Mouse (Mus musculus): ENCODE measurements around the gene Kif3a. TPM values are rescaled to one million over a fixed set of nuclear protein-coding genes. Genes with fewer than 3 reads are reported as not detected.

Kif3a gene
- polyA plus RNA-seq, 1 experiment from 2014 or later = 223 TPM

DNA sequence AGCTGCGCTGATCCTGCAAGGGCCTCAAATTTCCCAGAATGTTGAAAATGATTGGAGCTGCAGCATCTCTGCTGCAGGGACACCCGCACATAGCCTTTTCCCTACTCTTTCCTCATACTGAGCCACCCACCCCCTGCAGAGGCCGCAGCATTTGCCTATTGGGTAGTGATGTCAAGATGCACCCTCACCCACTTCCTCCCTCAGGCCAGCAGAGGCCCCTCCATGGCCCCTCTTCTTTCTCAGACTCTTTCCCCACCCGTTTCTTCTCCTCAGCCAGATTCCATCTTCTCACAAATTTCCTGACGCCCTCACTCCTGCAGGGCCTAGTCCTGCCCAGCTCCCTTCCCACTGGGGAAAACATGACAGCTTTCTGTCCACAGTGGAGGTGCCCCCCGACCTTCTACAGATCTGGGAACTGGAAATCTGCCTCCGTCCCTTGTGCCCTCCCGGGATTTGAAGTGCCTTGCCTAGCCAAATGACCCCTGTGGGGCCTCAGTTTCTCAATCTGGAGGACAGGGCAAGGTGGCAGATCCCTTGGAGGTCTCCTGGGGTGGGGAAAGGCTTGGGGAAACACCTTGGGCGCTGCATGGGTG, 68.5 kb downstream of the Kif3a start:
- 68% methylated on average over 9 of the region's 9 CpGs for WGBS (ENCODE audit: missing documents)
- Histone ChIP-seq H3K79me2 (ENCODE audit: inconsistent target) (no peaks in the 10 kb centered on the region), H3K36me3 (ENCODE audit: inconsistent target) (no peaks in the 10 kb centered on the region), H3K27ac (no peak overlapping the region), H3K4me3 (ENCODE audit: inconsistent target) (no peak overlapping the region)

- 6% methylated on average over 32 of the region's 40 CpGs for WGBS (ENCODE audit: missing documents)
- H3K27ac ChIP-seq = no peak overlapping the region
- no peaks in the 10 kb centered on the region for H3K79me2 ChIP-seq (ENCODE audit: inconsistent target)
- no peaks in the 10 kb centered on the region for H3K36me3 ChIP-seq (ENCODE audit: inconsistent target)
- H3K4me3 ChIP-seq (ENCODE audit: inconsistent target) = no peak overlapping the region
Observed at GRCm38 (mm10) chr11:53636183-53636646, 69.0 kb downstream of the Kif3a start.

GRCm38 (mm10) chr11:53637046-53637802, 70.0 kb downstream of the Kif3a start:
- Histone ChIP-seq H3K79me2 (ENCODE audit: inconsistent target) (no peaks in the 10 kb centered on the region), H3K4me3 (ENCODE audit: inconsistent target) (no peak overlapping the region), H3K36me3 (ENCODE audit: inconsistent target) (no peaks in the 10 kb centered on the region), H3K27ac (no peak overlapping the region)
- 76% methylated on average over 21 of the region's 21 CpGs for WGBS (ENCODE audit: missing documents)

DNA sequence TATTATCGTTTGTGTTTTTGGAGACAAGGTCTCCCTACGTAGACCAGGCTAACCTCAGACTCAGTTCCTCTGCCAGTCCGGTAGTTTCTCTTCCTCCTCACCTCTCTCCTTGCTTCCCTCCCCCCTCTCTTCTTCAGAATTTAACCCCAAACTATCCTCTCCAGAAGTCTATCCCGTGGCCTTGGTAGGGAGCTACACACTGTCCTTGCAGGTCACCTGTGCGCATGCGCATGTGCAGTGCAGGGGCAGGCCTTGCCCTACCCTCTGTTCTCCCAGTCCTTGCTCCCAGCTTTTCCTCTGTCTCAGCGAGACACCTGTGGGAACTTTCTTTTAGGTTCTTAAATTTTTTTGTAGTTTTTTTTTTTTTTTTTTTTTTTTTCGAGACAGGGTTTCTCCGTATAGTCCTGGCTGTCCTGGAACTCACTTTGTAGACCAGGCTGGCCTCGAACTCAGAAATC, 70.7 kb downstream of the Kif3a start:
- Histone ChIP-seq H3K79me2 (ENCODE audit: inconsistent target) (no peaks in the 10 kb centered on the region), H3K4me3 (ENCODE audit: inconsistent target) (no peak overlapping the region), H3K27ac (no peak overlapping the region), H3K36me3 (ENCODE audit: inconsistent target) (no peaks in the 10 kb centered on the region)
- WGBS (ENCODE audit: missing documents) = 54% methylated on average over 7 of the region's 10 CpGs

GRCm38 (mm10) chr11:53642744-53643279, 75.6 kb downstream of the Kif3a start:
- no peak overlapping the region for H3K27ac ChIP-seq
- H3K4me3 ChIP-seq (ENCODE audit: inconsistent target) = no peak overlapping the region
- WGBS (ENCODE audit: missing documents) = 85% methylated on average over 12 of the region's 12 CpGs
- no peaks in the 10 kb centered on the region for H3K79me2 ChIP-seq (ENCODE audit: inconsistent target)
- H3K36me3 ChIP-seq (ENCODE audit: inconsistent target) = no peaks in the 10 kb centered on the region

DNA sequence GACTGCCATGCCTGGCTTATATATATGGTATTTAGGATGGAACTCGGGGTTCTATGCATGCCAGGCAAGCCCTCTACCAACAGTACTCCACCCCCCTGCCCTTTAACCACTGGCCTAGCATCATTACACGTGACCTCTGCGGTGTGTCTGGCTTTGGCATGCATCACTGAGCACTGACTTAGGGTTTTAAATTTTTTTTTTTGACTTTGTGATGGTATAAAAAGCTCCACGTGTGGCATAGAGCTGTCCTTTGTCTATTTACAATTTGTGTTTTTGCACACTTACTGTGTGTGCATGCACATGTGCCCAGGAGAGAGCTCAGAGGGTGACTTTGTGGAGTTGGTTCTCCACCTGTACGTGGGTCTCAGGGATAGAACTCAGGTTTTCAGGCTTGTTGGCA, 76.8 kb downstream of the Kif3a start:
- no peak overlapping the region for H3K27ac ChIP-seq
- no peak overlapping the region for H3K4me3 ChIP-seq (ENCODE audit: inconsistent target)
- 90% methylated on average over 5 of the region's 5 CpGs for WGBS (ENCODE audit: missing documents)
- no peaks in the 10 kb centered on the region for H3K79me2 ChIP-seq (ENCODE audit: inconsistent target)
- no peaks in the 10 kb centered on the region for H3K36me3 ChIP-seq (ENCODE audit: inconsistent target)

- H3K79me2 ChIP-seq (ENCODE audit: inconsistent target) = no peaks in the 10 kb centered on the region
- WGBS (ENCODE audit: missing documents) = 100% methylated on average over 4 of the region's 4 CpGs
- H3K36me3 ChIP-seq (ENCODE audit: inconsistent target) = peaks cover 50% of the 10 kb centered on the region
- no peak overlapping the region for H3K4me3 ChIP-seq (ENCODE audit: inconsistent target)
- H3K27ac ChIP-seq = no peak overlapping the region
Observed at GRCm38 (mm10) chr11:53651441-53651840, 84.3 kb downstream of the Kif3a start.

Other genes starting within 250 kb of the Kif3a start
- 9.7 to 15.8 TPM (median 10.5 TPM) in 3 replicates for gene Zcchc10, start 242.7 kb upstream of the Kif3a start, polyA plus RNA-seq (2018)
- 21.9 to 44.8 TPM (median 33.0 TPM) in 3 replicates for gene Aff4, start 216.5 kb upstream of the Kif3a start, polyA plus RNA-seq (2018)
- gene Leap2, start 144.2 kb upstream of the Kif3a start, polyA plus RNA-seq (2018) = not detected in 3 replicates
- gene Uqcrq, start 136.5 kb upstream of the Kif3a start, polyA plus RNA-seq (2018) = 63.1 to 230 TPM (median 195 TPM) in 3 replicates
- gene Gdf9, start 136.4 kb upstream of the Kif3a start, polyA plus RNA-seq (2018) = 1.1 to 2.2 TPM (median 1.7 TPM) in 3 replicates
- gene Gm10447, start 110.3 kb upstream of the Kif3a start, polyA plus RNA-seq (2018) = not detected in 3 replicates
- not detected in 3 replicates for gene Shroom1, start 110.2 kb upstream of the Kif3a start, polyA plus RNA-seq (2018)
- not detected in 3 replicates for gene Gm9837, start 96.9 kb upstream of the Kif3a start, polyA plus RNA-seq (2018)
- gene Gm9945, start 87.2 kb upstream of the Kif3a start, polyA plus RNA-seq (2018) = not detected in 3 replicates
- gene Sowaha, start 87.1 kb upstream of the Kif3a start, polyA plus RNA-seq (2018) = not detected in 3 replicates
- gene Sept8, start 48.1 kb upstream of the Kif3a start, polyA plus RNA-seq (2018) = 69.8 to 121 TPM (median 83.7 TPM) in 3 replicates
- gene Il4, start 51.3 kb downstream of the Kif3a start, polyA plus RNA-seq (2018) = 0.53 to 1.6 TPM in 2 of 3 replicates, not detected in the other
- gene Il13, start 67.3 kb downstream of the Kif3a start, polyA plus RNA-seq (2018) = not detected in 3 replicates
- gene Rad50, start 139.9 kb downstream of the Kif3a start, polyA plus RNA-seq (2018) = 13.3 to 30.3 TPM (median 19.0 TPM) in 3 replicates
- gene Il5, start 153.4 kb downstream of the Kif3a start, polyA plus RNA-seq (2018) = not detected in 3 replicates
- 39.6 to 162 TPM (median 77.3 TPM) in 3 replicates for gene Irf1, start 202.6 kb downstream of the Kif3a start, polyA plus RNA-seq (2018)
- not detected in 3 replicates for gene Gm17334, start 205.8 kb downstream of the Kif3a start, polyA plus RNA-seq (2018)

Measured in macrophage (primary cell).